Mouse (Mus musculus): Measurements from ENCODE around the gene Ern1. TPM values are rescaled to one million over a fixed set of nuclear protein-coding genes. Genes with fewer than 3 reads are reported as not detected.
"Not testable (repeated sequence)": the region's sequence is repeated elsewhere in the genome, so short reads cannot be mapped to it uniquely, and the experiment has no call there.

Ern1 gene
- polyA plus RNA-seq, 2 experiments: 2.9 to 4.6 TPM

GRCm38 (mm10) chr11:106500393-106501307 is 13.0 kb upstream of the Ern1 start:
- DNase-seq (ENCODE audit: low read depth in 3 of 3, low spot score in 3 of 3): peak; percentile 98 to 99 (median 98)
- TF ChIP-seq CTCF (IDR thresholded peaks at IDR 0.05; ENCODE audit: low read depth) (no peak), EP300 (IDR thresholded peaks at IDR 0.05; ENCODE audit: low read depth) (no peak)
- Histone ChIP-seq H3K9ac (replicated peaks) (peak overlapping the region; percentile 85), H3K27ac (peak overlapping the region; percentile 83), H3K4me2 (ENCODE audit: low read depth) (peak overlapping the region; percentile 75), H3K27me3 (ENCODE audit: control insufficient read depth, insufficient read depth, low read length) (no peaks in the 10 kb centered on the region), H3K4me3 (ENCODE audit: insufficient read depth in 1 of 2, low read depth in 2 of 2, low read length in 2 of 2) (peak overlapping the region; percentile 82 to 89), H3K36me3 (replicated peaks; ENCODE audit: control insufficient read depth, insufficient read depth, low read depth) (no peaks in the 10 kb centered on the region), H3K9me3 (ENCODE audit: control insufficient read depth, low read length) (no peaks in the 10 kb centered on the region), H3K4me1 (replicated peaks; ENCODE audit: control insufficient read depth in 2 of 2, insufficient read depth in 2 of 2, low read length in 1 of 2) (peaks cover 0 to 2% of the 10 kb centered on the region in 2 experiments; a peak in 1 of 4 replicates)
- WGBS (ENCODE audit: insufficient replicate concordance): 1% methylated on average over 52 of the region's 55 CpGs
- ATAC-seq (ENCODE audit: insufficient read depth): peak; percentile 95

- Histone ChIP-seq H3K4me2 (ENCODE audit: low read depth) (no peak overlapping the region), H3K4me1 (replicated peaks; ENCODE audit: control insufficient read depth in 2 of 2, insufficient read depth in 2 of 2, low read length in 1 of 2) (peaks cover 0 to 2% of the 10 kb centered on the region in 2 experiments; a peak in 1 of 4 replicates), H3K27me3 (ENCODE audit: control insufficient read depth, insufficient read depth, low read length) (no peaks in the 10 kb centered on the region), H3K27ac (no peak overlapping the region), H3K9ac (replicated peaks) (no peak overlapping the region), H3K4me3 (ENCODE audit: insufficient read depth in 1 of 2, low read depth in 2 of 2, low read length in 2 of 2) (no peak overlapping the region), H3K36me3 (replicated peaks; ENCODE audit: control insufficient read depth, insufficient read depth, low read depth) (no peaks in the 10 kb centered on the region), H3K9me3 (ENCODE audit: control insufficient read depth, low read length) (no peaks in the 10 kb centered on the region)
- WGBS (ENCODE audit: insufficient replicate concordance): 41% methylated on average over 4 of the region's 4 CpGs
- DNase-seq (ENCODE audit: low read depth in 3 of 3, low spot score in 3 of 3): no peak
- no peak for ATAC-seq (ENCODE audit: insufficient read depth)
- TF ChIP-seq CTCF (IDR thresholded peaks at IDR 0.05; ENCODE audit: low read depth) (no peak), EP300 (IDR thresholded peaks at IDR 0.05; ENCODE audit: low read depth) (no peak)
Observed at GRCm38 (mm10) chr11:106498739-106499379, 11.2 kb upstream of the Ern1 start.

- Histone ChIP-seq H3K36me3 (replicated peaks; ENCODE audit: control insufficient read depth, insufficient read depth, low read depth) (no peaks in the 10 kb centered on the region), H3K27me3 (ENCODE audit: control insufficient read depth, insufficient read depth, low read length) (no peaks in the 10 kb centered on the region), H3K4me1 (replicated peaks; ENCODE audit: control insufficient read depth in 2 of 2, insufficient read depth in 2 of 2, low read length in 1 of 2) (peaks cover 0 to 4% of the 10 kb centered on the region in 2 experiments; a peak in 2 of 4 replicates), H3K9ac (replicated peaks) (no peak overlapping the region), H3K9me3 (ENCODE audit: control insufficient read depth, low read length) (no peaks in the 10 kb centered on the region), H3K4me3 (ENCODE audit: insufficient read depth in 1 of 2, low read depth in 2 of 2, low read length in 2 of 2) (no peak overlapping the region), H3K27ac (no peak overlapping the region), H3K4me2 (ENCODE audit: low read depth) (no peak overlapping the region)
- 77% methylated on average over 2 of the region's 2 CpGs for WGBS (ENCODE audit: insufficient replicate concordance)
- ATAC-seq (ENCODE audit: insufficient read depth) (no peak), DNase-seq (ENCODE audit: low read depth in 3 of 3, low spot score in 3 of 3) (no peak)
- TF ChIP-seq EP300 (IDR thresholded peaks at IDR 0.05; ENCODE audit: low read depth): no peak
- peak; percentile 12; the same call in 1 of the 2 replicates for TF ChIP-seq CTCF (IDR thresholded peaks at IDR 0.05; ENCODE audit: low read depth)
Observed at GRCm38 (mm10) chr11:106497926-106498325, 10.3 kb upstream of the Ern1 start.

- H3K27me3 ChIP-seq (ENCODE audit: control insufficient read depth, insufficient read depth, low read length); H3K9ac ChIP-seq (replicated peaks); H3K36me3 ChIP-seq (replicated peaks; ENCODE audit: control insufficient read depth, insufficient read depth, low read depth); H3K4me3 ChIP-seq (ENCODE audit: insufficient read depth in 1 of 2, low read depth in 2 of 2, low read length in 2 of 2); H3K27ac ChIP-seq; H3K4me1 ChIP-seq (replicated peaks; ENCODE audit: control insufficient read depth in 2 of 2, insufficient read depth in 2 of 2, low read length in 1 of 2); H3K9me3 ChIP-seq (ENCODE audit: control insufficient read depth, low read length); H3K4me2 ChIP-seq (ENCODE audit: low read depth); ATAC-seq (ENCODE audit: insufficient read depth); DNase-seq (ENCODE audit: low read depth in 3 of 3, low spot score in 3 of 3): not testable (repeated sequence)
- 72% methylated on average over 2 of the region's 2 CpGs for WGBS (ENCODE audit: insufficient replicate concordance)
Observed at GRCm38 (mm10) chr11:106497009-106497408, 9.4 kb upstream of the Ern1 start.
